Mouse (Mus musculus) erythroblast, embryonic 14.5 days (primary cell): ENCODE measurements around the gene Gm37240.

ENCODE experiments used
- GATA1 ChIP-seq: IDR thresholded peaks from 2 replicates; pipeline ENCODE4 v1.6.1; 2012; ENCODE audit warnings: low read length, inconsistent platforms, mixed read lengths
- TAL1 ChIP-seq: IDR thresholded peaks from 3 replicates; pipeline ENCODE4 v1.6.1; 2012; ENCODE audit warnings: low read length, inconsistent platforms, mixed read lengths

DNA sequence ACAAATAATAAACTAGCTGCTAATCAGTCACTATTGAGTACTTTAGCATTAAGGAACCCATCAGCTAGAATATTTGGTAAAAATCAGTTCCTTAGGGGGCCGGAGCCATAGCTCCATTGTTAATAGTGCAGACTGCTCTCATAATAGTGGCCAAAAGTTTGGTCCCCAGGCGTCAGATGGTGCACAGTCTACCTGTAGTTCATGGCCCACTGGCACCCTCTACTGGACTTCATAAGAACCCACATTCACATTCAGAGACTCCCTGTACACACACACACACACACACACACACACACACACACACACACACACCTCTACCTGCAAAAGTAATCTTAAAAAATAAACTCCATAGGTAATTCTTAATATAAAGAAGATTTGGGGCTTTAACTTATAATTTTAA lies 959.4 kb downstream of the Gm37240 start:
- TF ChIP-seq GATA1 (no peak), TAL1 (no peak)
